Mouse (Mus musculus): Measurements from ENCODE around the gene Wnt10b.

GRCm38 (mm10) chr15:98820937-98821336 is 43.0 kb upstream of the Wnt10b start:
- TF ChIP-seq CTCF (IDR thresholded peaks at IDR 0.05; ENCODE audit: low read depth), result no peak
- TF ChIP-seq EP300 (IDR thresholded peaks at IDR 0.05; ENCODE audit: low read depth), result no peak
